Mouse (Mus musculus) forebrain, embryonic 16.5 days (tissue): Measurements from ENCODE around the gene Lnpep. TPM values are rescaled to one million over a fixed set of nuclear protein-coding genes. Genes with fewer than 3 reads are reported as not detected.
"Not testable (repeated sequence)": the region's sequence is repeated elsewhere in the genome, so short reads cannot be mapped to it uniquely, and the experiment has no call there.

Experiments used
- ATAC-seq: fragments of 200-750 bp; cut with Nextera tagmentation; 2 replicates; pipeline ENCODE4 v1.8.0; 2017; ENCODE audit warnings: mild to moderate bottlenecking, moderate library complexity
- H3K27ac ChIP-seq: fragments of 300-500 bp; sonication (generic); 2 replicates; pipeline ENCODE4 v1.5.1; 2014; ENCODE audit warnings: low read length, control low read depth
- H3K27me3 ChIP-seq: fragments of 300-500 bp; sonication (generic); replicated peaks from 2 replicates; pipeline ENCODE4 v1.6.1; 2014; ENCODE audit warnings: low read length; ENCODE audit not compliant: control insufficient read depth, insufficient read depth
- H3K36me3 ChIP-seq: fragments of 300-500 bp; sonication (generic); 2 replicates; pipeline ENCODE4 v1.6.1; 2014; ENCODE audit not compliant: control insufficient read depth, insufficient read depth
- H3K4me1 ChIP-seq: fragments of 300-500 bp; sonication (generic); replicated peaks from 2 replicates; pipeline ENCODE4 v1.6.1; 2014; ENCODE audit warnings: low read length; ENCODE audit not compliant: control insufficient read depth, insufficient read depth
- H3K4me2 ChIP-seq: fragments of 300-500 bp; sonication (generic); 2 replicates; pipeline ENCODE4 v1.6.1; 2014; ENCODE audit warnings: mild to moderate bottlenecking, low read length, control low read depth
- H3K4me3 ChIP-seq: fragments of 300-500 bp; sonication (generic); replicated peaks from 2 replicates; pipeline ENCODE4 v1.5.1; 2014; ENCODE audit warnings: mild to moderate bottlenecking, low read length, control low read depth
- H3K9ac ChIP-seq: fragments of 300-500 bp; sonication (generic); replicated peaks from 2 replicates; pipeline ENCODE4 v1.6.1; 2014; ENCODE audit warnings: low read depth, low read length, control low read depth
- H3K9me3 ChIP-seq: fragments of 300-500 bp; sonication (generic); 2 replicates; pipeline ENCODE4 v1.6.1; 2016; ENCODE audit warnings: low read length; ENCODE audit not compliant: control insufficient read depth
- WGBS: fragments of 180-500 bp; shearing (Covaris S2); extraction: QIAGEN DNeasy Blood & Tissue Kit; methylation state at CpG from one replicate; pipeline ENCODE4 v1.1.7; 2014; 5-methylcytosine and 5-hydroxymethylcytosine counted together
- polyA plus RNA-seq: library from polyadenylated mRNA; unstranded; fragments of >200 nt; fragmentation: Nextera tagmentation; extraction: Ambion mirVana; gene quantifications from 2 replicates; pipeline ENCODE4 v1.2.1, GENCODE M21; 2015

The Lnpep gene
- polyA plus RNA-seq, 1 experiment from 2014 or later = 10.3 TPM

- ATAC-seq = no peak
- Histone ChIP-seq H3K9ac (no peak overlapping the region), H3K27me3 (no peaks in the 10 kb centered on the region), H3K4me1 (0 out of 2 replicates have a peak, but pooled peaks cover 3% of the 10 kb centered on the region), H3K9me3 (no peaks in the 10 kb centered on the region), H3K4me3 (no peak overlapping the region), H3K36me3 (peaks cover 7% of the 10 kb centered on the region; the same call in 1 of the 2 replicates), H3K27ac (no peak overlapping the region), H3K4me2 (no peak overlapping the region)
- WGBS = 58% methylated on average over 3 of the region's 3 CpGs
Observed at GRCm38 (mm10) chr17:17548958-17549357, 75.9 kb downstream of the Lnpep start.

- Histone ChIP-seq H3K4me3 (no peak overlapping the region), H3K27me3 (no peaks in the 10 kb centered on the region), H3K4me1 (no peaks in the 10 kb centered on the region), H3K4me2 (no peak overlapping the region), H3K9ac (no peak overlapping the region), H3K9me3 (no peaks in the 10 kb centered on the region), H3K27ac (no peak overlapping the region), H3K36me3 (peaks cover 21% of the 10 kb centered on the region)
- no peak for ATAC-seq
Observed at GRCm38 (mm10) chr17:17531338-17531737, 93.5 kb downstream of the Lnpep start.

- no peaks in the 10 kb centered on the region for H3K9me3 ChIP-seq
- no peaks in the 10 kb centered on the region for H3K36me3 ChIP-seq
- H3K4me1 ChIP-seq = no peaks in the 10 kb centered on the region
- 52% methylated on average over 4 of the region's 4 CpGs for WGBS
- H3K27me3 ChIP-seq = no peaks in the 10 kb centered on the region
- H3K4me2 ChIP-seq = no peak overlapping the region
- no peak overlapping the region for H3K4me3 ChIP-seq
- no peak overlapping the region for H3K27ac ChIP-seq
- H3K9ac ChIP-seq = no peak overlapping the region
- ATAC-seq = no peak
Observed at GRCm38 (mm10) chr17:17516384-17517016, 108.3 kb downstream of the Lnpep start.

GRCm38 (mm10) chr17:17506677-17507076, 118.2 kb downstream of the Lnpep start:
- 87% methylated on average over 10 of the region's 10 CpGs for WGBS
- no peak overlapping the region for H3K4me2 ChIP-seq
- no peaks in the 10 kb centered on the region for H3K4me1 ChIP-seq
- no peaks in the 10 kb centered on the region for H3K36me3 ChIP-seq
- H3K27me3 ChIP-seq = no peaks in the 10 kb centered on the region
- H3K9ac ChIP-seq = no peak overlapping the region
- H3K4me3 ChIP-seq = no peak overlapping the region
- no peak for ATAC-seq
- no peak overlapping the region for H3K27ac ChIP-seq
- no peaks in the 10 kb centered on the region for H3K9me3 ChIP-seq

GRCm38 (mm10) chr17:17499278-17499677, 125.6 kb downstream of the Lnpep start:
- no peak overlapping the region for H3K9ac ChIP-seq
- no peaks in the 10 kb centered on the region for H3K9me3 ChIP-seq
- no peaks in the 10 kb centered on the region for H3K27me3 ChIP-seq
- H3K36me3 ChIP-seq = no peaks in the 10 kb centered on the region
- H3K4me2 ChIP-seq = peak overlapping the region; percentile 4; the same call in 1 of the 2 replicates
- peaks cover 7% of the 10 kb centered on the region for H3K4me1 ChIP-seq
- WGBS = 55% methylated on average over 3 of the region's 3 CpGs
- H3K4me3 ChIP-seq = no peak overlapping the region
- ATAC-seq = peak; percentile 70
- H3K27ac ChIP-seq = no peak overlapping the region

- 26% methylated on average over 1 of the region's 1 CpGs for WGBS
- H3K4me3 ChIP-seq = no peak overlapping the region
- H3K9ac ChIP-seq = no peak overlapping the region
- H3K9me3 ChIP-seq = no peaks in the 10 kb centered on the region
- peaks cover 7% of the 10 kb centered on the region for H3K4me1 ChIP-seq
- no peak overlapping the region for H3K4me2 ChIP-seq
- no peaks in the 10 kb centered on the region for H3K27me3 ChIP-seq
- no peak overlapping the region for H3K27ac ChIP-seq
- no peaks in the 10 kb centered on the region for H3K36me3 ChIP-seq
- peak; percentile 59 for ATAC-seq
Observed at GRCm38 (mm10) chr17:17498848-17499247, 126.0 kb downstream of the Lnpep start.

GRCm38 (mm10) chr17:17496730-17497129, 128.1 kb downstream of the Lnpep start:
- Histone ChIP-seq H3K36me3 (no peaks in the 10 kb centered on the region), H3K4me3 (no peak overlapping the region), H3K27ac (no peak overlapping the region), H3K9me3 (no peaks in the 10 kb centered on the region), H3K4me2 (no peak overlapping the region), H3K4me1 (peaks cover 7% of the 10 kb centered on the region), H3K9ac (no peak overlapping the region), H3K27me3 (no peaks in the 10 kb centered on the region)
- no peak for ATAC-seq
- WGBS = 92% methylated on average over 7 of the region's 7 CpGs

- not testable (repeated sequence) for H3K9me3 ChIP-seq, H3K4me3 ChIP-seq, H3K4me1 ChIP-seq, H3K36me3 ChIP-seq, H3K27me3 ChIP-seq, H3K27ac ChIP-seq, H3K4me2 ChIP-seq, ATAC-seq, H3K9ac ChIP-seq
Observed at GRCm38 (mm10) chr17:17496234-17496633, 128.6 kb downstream of the Lnpep start.

GRCm38 (mm10) chr17:17492116-17492515, 132.7 kb downstream of the Lnpep start:
- H3K27me3 ChIP-seq = no peaks in the 10 kb centered on the region
- no peak overlapping the region for H3K4me3 ChIP-seq
- no peak overlapping the region for H3K27ac ChIP-seq
- no peaks in the 10 kb centered on the region for H3K9me3 ChIP-seq
- no peak for ATAC-seq
- WGBS = 92% methylated on average over 8 of the region's 8 CpGs
- no peak overlapping the region for H3K9ac ChIP-seq
- H3K36me3 ChIP-seq = no peaks in the 10 kb centered on the region
- H3K4me2 ChIP-seq = no peak overlapping the region
- no peaks in the 10 kb centered on the region for H3K4me1 ChIP-seq

- Histone ChIP-seq H3K4me2 (no peak overlapping the region), H3K9ac (no peak overlapping the region), H3K4me1 (no peaks in the 10 kb centered on the region), H3K9me3 (no peaks in the 10 kb centered on the region), H3K4me3 (no peak overlapping the region), H3K27me3 (no peaks in the 10 kb centered on the region), H3K27ac (no peak overlapping the region), H3K36me3 (no peaks in the 10 kb centered on the region)
- WGBS = 88% methylated on average over 7 of the region's 7 CpGs
- ATAC-seq = no peak
Observed at GRCm38 (mm10) chr17:17491622-17492001, 133.2 kb downstream of the Lnpep start.
